Comparison of ENCODE assay signal across 8 mouse cellular contexts in genomic region chr4:59932505-59933281, GRCm38 (mm10). TPM values are rescaled to one million over a fixed set of nuclear protein-coding genes. Genes with fewer than 3 reads are reported as not detected.
DNase-seq lines count a peak whose midpoint lies in the region; ATAC-seq and TF ChIP-seq lines count a peak whose summit lies in the region.

No protein-coding gene starts in this region.

- no peak for TF ChIP-seq POLR2A in heart, adult 2 months (IDR thresholded peaks at IDR 0.05; ENCODE audit: insufficient read depth, low read depth, low read length)

- TF ChIP-seq CTCF in heart, adult 2 months (IDR thresholded peaks at IDR 0.05): peak; percentile 51

- no peak for DNase-seq in heart, adult 2 months
- DNase-seq in heart, adult 18-20 months: no peak
- peak; percentile 33 for DNase-seq in B cell, adult 2 months
- DNase-seq in cerebellum, adult 11-12 months: peak; percentile 24
- peak; percentile 35 for DNase-seq in large intestine, adult 2 months (ENCODE audit: low read depth, low spot score)
- peak; percentile 31 for DNase-seq in retina, postnatal 1 day
- DNase-seq in urinary bladder, postnatal 25 days (ENCODE audit: low spot score): no peak

- no peak overlapping the region for H3K9ac ChIP-seq in heart, adult 2 months (ENCODE audit: low read depth, low read length)

- no peak for TF ChIP-seq EP300 in heart, adult 2 months (IDR thresholded peaks at IDR 0.05; ENCODE audit: insufficient read depth, low read depth, low read length)

- ATAC-seq in granulocyte monocyte progenitor cell, adult 5-6 weeks (replicated peaks; ENCODE audit: poor library complexity, severe bottlenecking): peak; percentile 72

- no peak overlapping the region for H3K4me3 ChIP-seq in heart, adult 2 months

- H3K27me3 ChIP-seq in heart, adult 2 months (ENCODE audit: control insufficient read depth, insufficient read depth, low read length): no peaks in the 10 kb centered on the region

- no peak overlapping the region for H3K27ac ChIP-seq in heart, adult 2 months

- H3K79me2 ChIP-seq in heart, adult 2 months (replicated peaks; ENCODE audit: control insufficient read depth, insufficient read depth, low read length): no peaks in the 10 kb centered on the region

- no peaks in the 10 kb centered on the region for H3K4me1 ChIP-seq in heart, adult 2 months (ENCODE audit: control insufficient read depth, insufficient read depth, low read length)

- intact Hi-C loops in heart, adult 2 months (cut with DNase I): no loop called here

- H3K36me3 ChIP-seq in heart, adult 2 months (ENCODE audit: control insufficient read depth, insufficient read depth, low read length): no peaks in the 10 kb centered on the region

- 47% methylated on average over 6 of the region's 6 CpGs for WGBS in heart, adult 2 months
- WGBS in large intestine, adult 2 months: 48% methylated on average over 6 of the region's 6 CpGs

RNA-seq across cellular contexts. Expression of gene Slc46a2, which starts 17.8 kb away (rescaled TPM):
- under 1 TPM; 0.08 to 0.50 TPM for total RNA-seq in heart, adult 2 months (2021)
- polyA plus RNA-seq in heart, adult 2 months (2012; rRNA removed): 0.78 and 0.85 TPM in 2 replicates
- total RNA-seq in heart, adult 18-20 months (2021): under 1 TPM; 0.12 to 0.15 TPM
- not detected in 2 replicates for total RNA-seq in granulocyte monocyte progenitor cell, adult 5-6 weeks (2014; fragmentation: Nextera tagmentation)
- not detected in 2 replicates for total RNA-seq in granulocyte monocyte progenitor cell, adult 5-6 weeks (2017)
- not detected in 2 replicates for polyA plus RNA-seq in large intestine, adult 2 months (2012; rRNA removed)

RNA-seq across cellular contexts. Expression of gene Mup4, which starts 27.8 kb away (rescaled TPM):
- not detected for total RNA-seq in heart, adult 2 months (2021)
- polyA plus RNA-seq in heart, adult 2 months (2012; rRNA removed): not detected in 2 replicates
- not detected for total RNA-seq in heart, adult 18-20 months (2021)
- not detected in 2 replicates for total RNA-seq in granulocyte monocyte progenitor cell, adult 5-6 weeks (2014; fragmentation: Nextera tagmentation)
- total RNA-seq in granulocyte monocyte progenitor cell, adult 5-6 weeks (2017): not detected in 2 replicates
- polyA plus RNA-seq in large intestine, adult 2 months (2012; rRNA removed): not detected in 2 replicates

RNA-seq across cellular contexts. Expression of gene Mup6, which starts 31.4 kb away (rescaled TPM):
- not detected for total RNA-seq in heart, adult 2 months (2021)
- not detected in 2 replicates for polyA plus RNA-seq in heart, adult 2 months (2012; rRNA removed)
- not detected for total RNA-seq in heart, adult 18-20 months (2021)
- total RNA-seq in granulocyte monocyte progenitor cell, adult 5-6 weeks (2014; fragmentation: Nextera tagmentation): not detected in 2 replicates
- not detected in 2 replicates for total RNA-seq in granulocyte monocyte progenitor cell, adult 5-6 weeks (2017)
- not detected in 2 replicates for polyA plus RNA-seq in large intestine, adult 2 months (2012; rRNA removed)

Comparison
In these comparisons a context has a peak if more than half of its experiments do, and no peak if none do; other contexts are left out.
1. DNase-seq: peak in B cell, adult 2 months (2 of 2), cerebellum, adult 11-12 months (single experiment), large intestine, adult 2 months (single experiment) and retina, postnatal 1 day (single experiment); none in heart, adult 2 months (0 of 2), heart, adult 18-20 months (0 of 2) and urinary bladder, postnatal 25 days (single experiment).